8 mouse cellular contexts compared by ENCODE assay signal in the genomic region with DNA sequence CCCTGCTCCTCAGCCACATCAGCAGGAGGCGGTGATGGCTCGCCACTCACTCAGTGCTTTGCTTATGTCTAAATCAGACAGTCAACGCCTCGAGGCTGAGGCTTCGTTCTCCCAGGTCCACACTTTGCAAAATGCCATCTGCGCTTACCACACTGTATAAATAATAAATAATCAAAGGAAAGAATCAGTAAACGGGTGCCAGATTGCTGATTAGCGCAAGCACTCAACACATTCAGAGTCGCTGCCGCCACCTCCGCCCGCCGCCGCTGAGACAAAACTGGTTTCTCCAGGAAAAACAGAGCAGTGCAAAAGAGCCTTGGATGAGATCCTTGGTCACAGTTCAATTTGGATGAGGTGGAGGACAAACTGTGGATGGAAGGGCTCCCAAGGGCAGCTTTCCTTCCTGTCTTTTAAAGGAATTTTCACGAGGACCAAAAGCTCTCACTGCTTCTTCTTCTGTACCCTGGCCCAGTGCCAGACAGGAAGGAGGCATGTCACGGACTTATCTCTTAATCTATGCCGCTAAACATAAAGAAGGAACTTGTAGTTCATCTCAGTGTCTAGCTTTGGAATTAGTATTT. TPM values are rescaled to one million over a fixed set of nuclear protein-coding genes. Genes with fewer than 3 reads are reported as not detected.
A peak's percentile ranks its signal among the peaks of the same experiment; 100 is the strongest.
DNase-seq lines count a peak whose midpoint lies in the region; ATAC-seq and TF ChIP-seq lines count a peak whose summit lies in the region.

No protein-coding gene starts in this region.

- ATAC-seq in lung, postnatal 0 days: no peak
- ATAC-seq in stomach, embryonic 15.5 days (ENCODE audit: insufficient read depth, low FRiP score, low read depth): no peak

- no peaks in the 10 kb centered on the region for H3K36me3 ChIP-seq in lung, postnatal 0 days (ENCODE audit: insufficient read depth, low read length)
- H3K36me3 ChIP-seq in stomach, embryonic 15.5 days: no peaks in the 10 kb centered on the region

- TF ChIP-seq CTCF in lung, postnatal 0 days (IDR thresholded peaks at IDR 0.05): 0 out of 2 replicates have a peak, but pooled peaks have one; percentile 2

- H3K4me1 ChIP-seq in lung, postnatal 0 days (ENCODE audit: insufficient read depth, low read depth, low read length): peaks cover 8% of the 10 kb centered on the region; the same call in 1 of the 2 replicates
- peaks cover 24% of the 10 kb centered on the region for H3K4me1 ChIP-seq in stomach, embryonic 15.5 days

- intact Hi-C loops in heart, postnatal 36 days (cut with DNase I): loop anchor here (10.0 kb wide), 1 partner anchor 47 kb away; no protein-coding TSS in a partner anchor

- peak; percentile 47; the same call in 1 of the 2 replicates for TF ChIP-seq EP300 in lung, postnatal 0 days (IDR thresholded peaks at IDR 0.05)

- peak overlapping the region; percentile 42 for H3K4me2 ChIP-seq in lung, postnatal 0 days (replicated peaks; ENCODE audit: low read depth, low read length)
- peak overlapping the region; percentile 17; the same call in 1 of the 2 replicates for H3K4me2 ChIP-seq in stomach, embryonic 15.5 days

- 18% methylated on average over 17 of the region's 17 CpGs for WGBS in lung, postnatal 0 days
- 50% methylated on average over 17 of the region's 17 CpGs for WGBS in stomach, embryonic 15.5 days

- no peak overlapping the region for H3K9ac ChIP-seq in lung, postnatal 0 days (replicated peaks; ENCODE audit: low read depth)
- H3K9ac ChIP-seq in stomach, embryonic 15.5 days: no peak overlapping the region

- peak overlapping the region; percentile 5; the same call in 1 of the 2 replicates for H3K4me3 ChIP-seq in lung, postnatal 0 days (ENCODE audit: low read depth, low read length)
- no peak overlapping the region for H3K4me3 ChIP-seq in stomach, embryonic 15.5 days (replicated peaks)

- no peaks in the 10 kb centered on the region for H3K27me3 ChIP-seq in lung, postnatal 0 days (replicated peaks; ENCODE audit: insufficient read depth, low read length)
- H3K27me3 ChIP-seq in stomach, embryonic 15.5 days (replicated peaks): no peaks in the 10 kb centered on the region

- peak overlapping the region; percentile 38; the same call in 1 of the 2 replicates for H3K27ac ChIP-seq in lung, postnatal 0 days (ENCODE audit: low read length)
- no peak overlapping the region for H3K27ac ChIP-seq in stomach, embryonic 15.5 days

- no peaks in the 10 kb centered on the region for H3K9me3 ChIP-seq in lung, postnatal 0 days (ENCODE audit: low read length)
- no peaks in the 10 kb centered on the region for H3K9me3 ChIP-seq in stomach, embryonic 15.5 days

- peak; percentile 22 for DNase-seq in R1 (ENCODE audit: low read depth, low spot score)
- peak; percentile 25 for DNase-seq in c-Kit-positive CD71-negative TER-119-negative erythroid progenitor cells, embryonic 14.5 days (ENCODE audit: low read depth)
- DNase-seq in frontal cortex, postnatal 25 days (ENCODE audit: low spot score in 2 of 2): peak; percentile 32 to 39
- DNase-seq in heart, postnatal 36 days: peak; percentile 53 to 57
- peak; percentile 33 to 62 for DNase-seq in layer of hippocampus, adult 8-10 months (ENCODE audit: low spot score in 2 of 2)
- DNase-seq in lung, postnatal 0 days (ENCODE audit: low spot score): peak; percentile 66
- DNase-seq in spleen, adult 12 weeks (ENCODE audit: low spot score): no peak

RNA-seq across cellular contexts. Expression of gene Nepro, which starts 32.5 kb away (rescaled TPM):
- total RNA-seq in heart, postnatal 36 days (2021): 1 to 10 TPM; 5.1 to 5.7 TPM
- 1 to 10 TPM; 5.0 to 9.0 (median 6.0) TPM for total RNA-seq in layer of hippocampus, adult 8-10 months (2022)
- 3.6 and 3.7 TPM in 2 replicates for polyA plus RNA-seq in lung, postnatal 0 days (2015; fragmentation: Nextera tagmentation; extraction: Ambion mirVana)
- polyA plus RNA-seq in stomach, embryonic 15.5 days (2015; fragmentation: Nextera tagmentation; extraction: Ambion mirVana): 7.7 and 8.6 TPM in 2 replicates

RNA-seq across cellular contexts. Expression of gene Gtpbp8, which starts 54.5 kb away (rescaled TPM):
- total RNA-seq in heart, postnatal 36 days (2021): 10 to 100 TPM; 10.1 to 10.2 TPM
- 10 to 100 TPM; 20.8 to 27.8 (median 26.8) TPM for total RNA-seq in layer of hippocampus, adult 8-10 months (2022)
- polyA plus RNA-seq in lung, postnatal 0 days (2015; fragmentation: Nextera tagmentation; extraction: Ambion mirVana): 17.2 and 19.5 TPM in 2 replicates
- polyA plus RNA-seq in stomach, embryonic 15.5 days (2015; fragmentation: Nextera tagmentation; extraction: Ambion mirVana): 29.0 and 30.8 TPM in 2 replicates
